Mouse (Mus musculus): Measurements from ENCODE around the gene Pknox2. TPM values are rescaled to one million over a fixed set of nuclear protein-coding genes. Genes with fewer than 3 reads are reported as not detected.

Pknox2 gene
- polyA plus RNA-seq, 1 experiment, result 8.5 TPM

- no peaks in the 10 kb centered on the region for H3K27me3 ChIP-seq (ENCODE audit: control insufficient read depth, insufficient read depth, insufficient read length)
- H3ac ChIP-seq (ENCODE audit: control insufficient read depth, insufficient read length, low read depth), result no peak overlapping the region
- TF ChIP-seq CEBPB (IDR thresholded peaks at IDR 0.05; ENCODE audit: low read depth) (no peak), USF1 (IDR thresholded peaks at IDR 0.05; ENCODE audit: low read depth) (no peak), CTCF (IDR thresholded peaks at IDR 0.05; ENCODE audit: control insufficient read depth, insufficient read depth, insufficient read length) (no peak), FOSL1 (IDR thresholded peaks at IDR 0.05; ENCODE audit: insufficient read depth, low read length, poor library complexity, severe bottlenecking) (no peak), MYOD1 (IDR thresholded peaks at IDR 0.05; ENCODE audit: control insufficient read depth, insufficient read length, low read depth) (no peak), MAX (IDR thresholded peaks at IDR 0.05) (no peak), MYOG (IDR thresholded peaks at IDR 0.05; ENCODE audit: control insufficient read depth, extremely low read depth, insufficient read length) (no peak)
- no peaks in the 10 kb centered on the region for H3K36me3 ChIP-seq (ENCODE audit: control insufficient read depth, insufficient read depth)
- H3K79me3 ChIP-seq (ENCODE audit: low read depth), result no peaks in the 10 kb centered on the region
- no peak overlapping the region for H3K4me3 ChIP-seq (ENCODE audit: insufficient read depth, poor library complexity, severe bottlenecking)
- H3K79me2 ChIP-seq (ENCODE audit: control insufficient read depth, insufficient read depth), result no peaks in the 10 kb centered on the region
These were observed 156.4 kb downstream of the Pknox2 start for GRCm38 (mm10) chr9:36990626-36991368.

- no peaks in the 10 kb centered on the region for H3K27me3 ChIP-seq (ENCODE audit: control insufficient read depth, insufficient read depth, insufficient read length)
- H3K79me3 ChIP-seq (ENCODE audit: low read depth), result no peaks in the 10 kb centered on the region
- TF ChIP-seq MYOG (IDR thresholded peaks at IDR 0.05; ENCODE audit: control insufficient read depth, extremely low read depth, insufficient read length) (no peak), USF1 (IDR thresholded peaks at IDR 0.05; ENCODE audit: low read depth) (no peak), MYOD1 (IDR thresholded peaks at IDR 0.05; ENCODE audit: control insufficient read depth, insufficient read length, low read depth) (no peak), CTCF (IDR thresholded peaks at IDR 0.05; ENCODE audit: control insufficient read depth, insufficient read depth, insufficient read length) (no peak), MAX (IDR thresholded peaks at IDR 0.05) (no peak), FOSL1 (IDR thresholded peaks at IDR 0.05; ENCODE audit: insufficient read depth, low read length, poor library complexity, severe bottlenecking) (no peak), CEBPB (IDR thresholded peaks at IDR 0.05; ENCODE audit: low read depth) (no peak)
- no peaks in the 10 kb centered on the region for H3K36me3 ChIP-seq (ENCODE audit: control insufficient read depth, insufficient read depth)
- H3K4me3 ChIP-seq (ENCODE audit: insufficient read depth, poor library complexity, severe bottlenecking), result no peak overlapping the region
- H3ac ChIP-seq (ENCODE audit: control insufficient read depth, insufficient read length, low read depth), result no peak overlapping the region
- no peaks in the 10 kb centered on the region for H3K79me2 ChIP-seq (ENCODE audit: control insufficient read depth, insufficient read depth)
These were observed 157.2 kb downstream of the Pknox2 start for GRCm38 (mm10) chr9:36989991-36990390.

- Histone ChIP-seq H3K27me3 (ENCODE audit: control insufficient read depth, insufficient read depth, insufficient read length) (no peaks in the 10 kb centered on the region), H3K36me3 (ENCODE audit: control insufficient read depth, insufficient read depth) (no peaks in the 10 kb centered on the region), H3K79me2 (ENCODE audit: control insufficient read depth, insufficient read depth) (no peaks in the 10 kb centered on the region), H3K4me3 (ENCODE audit: insufficient read depth, poor library complexity, severe bottlenecking) (no peak overlapping the region), H3ac (ENCODE audit: control insufficient read depth, insufficient read length, low read depth) (no peak overlapping the region), H3K79me3 (ENCODE audit: low read depth) (no peaks in the 10 kb centered on the region)
- TF ChIP-seq FOSL1 (IDR thresholded peaks at IDR 0.05; ENCODE audit: insufficient read depth, low read length, poor library complexity, severe bottlenecking), result no peak
- TF ChIP-seq MYOD1 (IDR thresholded peaks at IDR 0.05; ENCODE audit: control insufficient read depth, insufficient read length, low read depth), result no peak
- TF ChIP-seq CEBPB (IDR thresholded peaks at IDR 0.05; ENCODE audit: low read depth), result no peak
- TF ChIP-seq CTCF (IDR thresholded peaks at IDR 0.05; ENCODE audit: control insufficient read depth, insufficient read depth, insufficient read length), result no peak
- no peak for TF ChIP-seq MYOG (IDR thresholded peaks at IDR 0.05; ENCODE audit: control insufficient read depth, extremely low read depth, insufficient read length)
- TF ChIP-seq USF1 (IDR thresholded peaks at IDR 0.05; ENCODE audit: low read depth), result no peak
- no peak for TF ChIP-seq MAX (IDR thresholded peaks at IDR 0.05)
These were observed 162.0 kb downstream of the Pknox2 start for GRCm38 (mm10) chr9:36985233-36985632.

- TF ChIP-seq CTCF (IDR thresholded peaks at IDR 0.05; ENCODE audit: control insufficient read depth, insufficient read depth, insufficient read length), result no peak
- no peak for TF ChIP-seq MYOG (IDR thresholded peaks at IDR 0.05; ENCODE audit: control insufficient read depth, extremely low read depth, insufficient read length)
- no peak for TF ChIP-seq MAX (IDR thresholded peaks at IDR 0.05)
- TF ChIP-seq MYOD1 (IDR thresholded peaks at IDR 0.05; ENCODE audit: control insufficient read depth, insufficient read length, low read depth), result no peak
- TF ChIP-seq FOSL1 (IDR thresholded peaks at IDR 0.05; ENCODE audit: insufficient read depth, low read length, poor library complexity, severe bottlenecking), result no peak
- no peak for TF ChIP-seq USF1 (IDR thresholded peaks at IDR 0.05; ENCODE audit: low read depth)
- no peak for TF ChIP-seq CEBPB (IDR thresholded peaks at IDR 0.05; ENCODE audit: low read depth)
- H3K79me3 ChIP-seq (ENCODE audit: low read depth), result no peaks in the 10 kb centered on the region
- H3K4me3 ChIP-seq (ENCODE audit: insufficient read depth, poor library complexity, severe bottlenecking), result no peak overlapping the region
- H3K36me3 ChIP-seq (ENCODE audit: control insufficient read depth, insufficient read depth), result no peaks in the 10 kb centered on the region
- H3K27me3 ChIP-seq (ENCODE audit: control insufficient read depth, insufficient read depth, insufficient read length), result no peaks in the 10 kb centered on the region
- H3K79me2 ChIP-seq (ENCODE audit: control insufficient read depth, insufficient read depth), result no peaks in the 10 kb centered on the region
- no peak overlapping the region for H3ac ChIP-seq (ENCODE audit: control insufficient read depth, insufficient read length, low read depth)
These were observed 170.4 kb downstream of the Pknox2 start for GRCm38 (mm10) chr9:36976596-36977362.

GRCm38 (mm10) chr9:36973486-36974227, 173.6 kb downstream of the Pknox2 start:
- Histone ChIP-seq H3K79me2 (ENCODE audit: control insufficient read depth, insufficient read depth) (no peaks in the 10 kb centered on the region), H3K36me3 (ENCODE audit: control insufficient read depth, insufficient read depth) (no peaks in the 10 kb centered on the region), H3ac (ENCODE audit: control insufficient read depth, insufficient read length, low read depth) (no peak overlapping the region), H3K27me3 (ENCODE audit: control insufficient read depth, insufficient read depth, insufficient read length) (no peaks in the 10 kb centered on the region), H3K4me3 (ENCODE audit: insufficient read depth, poor library complexity, severe bottlenecking) (no peak overlapping the region), H3K79me3 (ENCODE audit: low read depth) (no peaks in the 10 kb centered on the region)
- TF ChIP-seq MYOG (IDR thresholded peaks at IDR 0.05; ENCODE audit: control insufficient read depth, extremely low read depth, insufficient read length) (no peak), MYOD1 (IDR thresholded peaks at IDR 0.05; ENCODE audit: control insufficient read depth, insufficient read length, low read depth) (peak; percentile 24), CTCF (IDR thresholded peaks at IDR 0.05; ENCODE audit: control insufficient read depth, insufficient read depth, insufficient read length) (no peak)

Measured in C2C12 (cell line).